Mouse (Mus musculus): Measurements from ENCODE around the gene Trmt2b. TPM values are rescaled to one million over a fixed set of nuclear protein-coding genes. Genes with fewer than 3 reads are reported as not detected.
"Not testable (repeated sequence)": the region's sequence is repeated elsewhere in the genome, so short reads cannot be mapped to it uniquely, and the experiment has no call there.

Trmt2b gene
- 8.0 and 8.3 TPM in 2 replicates for polyA plus RNA-seq (2016; fragmentation: Nextera tagmentation; extraction: Ambion mirVana)

DNA sequence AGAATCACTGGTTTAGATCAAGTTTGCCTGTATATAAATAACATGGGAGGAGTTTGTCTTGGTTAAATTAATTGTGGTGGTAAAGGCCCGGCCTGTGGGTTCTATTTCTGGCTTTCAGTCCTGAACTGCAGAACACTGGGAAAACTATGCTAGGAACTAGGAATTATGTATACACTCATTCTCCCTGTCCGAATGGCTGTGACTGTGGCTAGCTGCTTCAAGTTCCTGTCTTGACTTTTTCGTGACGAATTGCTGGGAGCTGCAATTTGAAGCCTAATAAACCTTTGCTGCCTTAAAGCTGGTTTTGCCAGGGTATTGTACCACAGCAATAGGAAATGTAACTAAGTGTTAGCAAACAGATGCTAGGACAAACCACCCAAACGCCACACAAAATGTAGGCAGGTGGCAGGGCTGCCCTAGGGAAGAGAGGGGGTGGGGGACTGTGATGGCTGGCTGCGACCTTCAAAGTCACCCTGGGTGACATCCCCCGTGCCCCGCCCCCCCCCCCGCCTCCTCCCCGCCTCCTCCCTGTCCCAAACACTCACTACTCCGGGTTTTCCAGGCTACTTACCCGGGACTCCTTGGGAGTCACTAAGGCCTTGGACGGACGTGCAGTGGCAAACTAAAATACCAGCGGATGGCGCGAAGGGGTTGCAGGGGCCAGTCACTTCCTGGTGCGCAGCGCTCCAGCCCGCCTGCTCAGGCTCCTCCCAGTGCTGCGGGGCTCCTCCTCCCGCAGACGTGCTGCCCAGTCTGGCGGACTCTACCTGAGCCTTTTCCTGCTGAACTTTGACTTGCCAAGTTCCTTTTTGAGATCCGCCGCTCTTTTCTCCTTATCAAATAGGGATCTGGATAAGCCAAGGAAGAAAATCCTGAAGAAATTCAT lies at the start of gene Trmt2b:
Gene Trmt2b (minus strand): TSS at position 710 of the 886 bp plus-strand sequence.
- WGBS = 23% methylated on average over 26 of the region's 26 CpGs
- Histone ChIP-seq H3K36me3 (replicated peaks) (no peaks in the 10 kb centered on the region), H3K27ac (replicated peaks) (peak within 1 kb of the TSS; percentile 75), H3K9me3 (no peaks in the 10 kb centered on the region), H3K4me3 (peak within 1 kb of the TSS; percentile 55), H3K4me1 (peaks cover 9% of the 10 kb centered on the region), H3K27me3 (replicated peaks; ENCODE audit: low read depth, poor library complexity, severe bottlenecking) (peaks cover 32% of the 10 kb centered on the region)
- DNase-seq (ENCODE audit: low spot score) = peak; percentile 77

DNA sequence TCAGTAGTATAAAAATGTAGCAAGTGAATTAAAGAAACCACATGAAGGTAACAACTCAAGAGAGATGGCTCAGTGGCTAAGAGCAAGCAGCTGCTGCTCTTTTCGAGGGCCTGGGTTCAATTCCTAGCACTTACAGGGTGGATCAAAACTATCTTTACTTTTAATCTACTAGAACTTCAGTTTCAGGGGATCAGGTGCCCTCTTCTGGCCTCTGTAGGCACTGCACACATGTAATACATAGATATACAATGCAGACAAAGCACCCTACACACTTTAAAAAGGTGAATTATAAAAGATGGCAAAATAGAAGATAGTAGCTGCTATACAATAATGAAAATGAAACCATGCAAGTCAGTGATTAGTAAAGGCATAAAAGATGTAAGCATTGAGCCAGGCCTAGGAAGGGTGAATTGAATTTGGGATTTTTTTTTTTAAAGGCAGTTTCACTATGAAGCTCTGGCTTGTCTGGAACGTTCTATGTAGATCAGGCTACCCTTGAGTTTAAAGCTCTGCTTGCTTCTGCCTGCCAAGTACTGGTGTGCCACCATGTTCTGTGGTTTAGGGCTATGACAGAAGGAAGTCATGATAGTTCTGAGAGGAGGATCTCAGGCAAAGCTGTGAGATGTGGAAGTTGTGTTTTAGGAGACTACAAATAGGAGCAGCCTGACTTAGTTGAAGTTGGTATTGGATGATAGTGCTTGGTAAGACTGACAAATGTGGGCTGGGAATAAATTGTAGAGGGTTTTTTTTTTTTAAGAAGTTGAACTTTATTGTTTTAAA lies 42.6 kb upstream of the Trmt2b start:
- Histone ChIP-seq H3K4me1 (no peaks in the 10 kb centered on the region), H3K4me3 (no peak overlapping the region), H3K27me3 (replicated peaks; ENCODE audit: low read depth, poor library complexity, severe bottlenecking) (no peaks in the 10 kb centered on the region), H3K9me3 (no peaks in the 10 kb centered on the region), H3K36me3 (replicated peaks) (peaks cover 47% of the 10 kb centered on the region), H3K27ac (replicated peaks) (no peak overlapping the region)
- WGBS = 80% methylated on average over 2 of the region's 2 CpGs
- peak; percentile 20 for DNase-seq (ENCODE audit: low spot score)

DNA sequence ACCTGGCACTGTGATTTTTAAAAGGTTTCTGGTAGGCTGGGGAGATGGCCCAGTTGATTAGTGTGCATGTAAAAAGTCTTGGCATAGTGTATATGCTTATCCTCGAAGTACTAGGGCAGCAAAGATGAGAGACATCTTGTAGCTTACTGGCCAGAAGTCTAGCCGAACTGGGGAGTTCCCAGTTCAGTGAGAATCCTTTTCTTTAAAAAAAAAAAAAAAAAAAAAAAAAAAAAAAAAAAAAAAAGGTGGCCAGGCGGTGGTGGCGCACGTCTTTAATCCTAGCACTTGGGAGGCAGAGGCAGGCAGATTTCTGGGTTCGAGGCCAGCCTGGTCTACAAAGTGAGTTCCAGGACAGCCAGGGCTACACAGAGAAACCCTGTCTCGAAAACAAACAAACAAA lies 34.4 kb upstream of the Trmt2b start:
- peaks cover 42% of the 10 kb centered on the region for H3K36me3 ChIP-seq (replicated peaks)
- WGBS = 81% methylated on average over 7 of the region's 7 CpGs
- H3K27me3 ChIP-seq (replicated peaks; ENCODE audit: low read depth, poor library complexity, severe bottlenecking) = not testable (repeated sequence)

DNA sequence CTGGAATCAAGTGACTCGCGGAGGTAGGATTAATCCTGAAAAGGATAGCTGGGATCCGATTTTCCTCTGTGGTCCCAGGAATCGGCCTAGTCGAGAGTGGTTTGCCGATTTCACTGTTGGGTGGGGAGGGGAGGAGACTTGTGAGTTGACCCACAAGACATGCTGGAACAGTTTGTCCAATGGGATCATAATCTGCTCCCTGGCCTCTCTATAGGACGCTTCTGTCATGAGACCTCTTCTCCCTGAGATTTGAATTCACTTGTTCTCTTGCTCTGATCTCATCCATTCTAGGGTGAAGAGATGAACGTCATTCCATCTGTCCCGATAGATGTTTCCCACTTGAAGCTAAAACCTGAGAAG lies 31.5 kb upstream of the Trmt2b start:
- no peaks in the 10 kb centered on the region for H3K4me1 ChIP-seq
- DNase-seq (ENCODE audit: low spot score) = no peak
- peaks cover 29% of the 10 kb centered on the region for H3K36me3 ChIP-seq (replicated peaks)
- H3K4me3 ChIP-seq = peak overlapping the region; percentile 56
- H3K27me3 ChIP-seq (replicated peaks; ENCODE audit: low read depth, poor library complexity, severe bottlenecking) = peaks cover 24% of the 10 kb centered on the region
- no peaks in the 10 kb centered on the region for H3K9me3 ChIP-seq
- peak overlapping the region; percentile 82 for H3K27ac ChIP-seq (replicated peaks)
- WGBS = 22% methylated on average over 9 of the region's 9 CpGs

More for the DNA sequence above, 34.4 kb upstream of the Trmt2b start:
- not testable (repeated sequence) for H3K9me3 ChIP-seq; H3K4me3 ChIP-seq; DNase-seq (ENCODE audit: low spot score); H3K27ac ChIP-seq (replicated peaks); H3K4me1 ChIP-seq

DNA sequence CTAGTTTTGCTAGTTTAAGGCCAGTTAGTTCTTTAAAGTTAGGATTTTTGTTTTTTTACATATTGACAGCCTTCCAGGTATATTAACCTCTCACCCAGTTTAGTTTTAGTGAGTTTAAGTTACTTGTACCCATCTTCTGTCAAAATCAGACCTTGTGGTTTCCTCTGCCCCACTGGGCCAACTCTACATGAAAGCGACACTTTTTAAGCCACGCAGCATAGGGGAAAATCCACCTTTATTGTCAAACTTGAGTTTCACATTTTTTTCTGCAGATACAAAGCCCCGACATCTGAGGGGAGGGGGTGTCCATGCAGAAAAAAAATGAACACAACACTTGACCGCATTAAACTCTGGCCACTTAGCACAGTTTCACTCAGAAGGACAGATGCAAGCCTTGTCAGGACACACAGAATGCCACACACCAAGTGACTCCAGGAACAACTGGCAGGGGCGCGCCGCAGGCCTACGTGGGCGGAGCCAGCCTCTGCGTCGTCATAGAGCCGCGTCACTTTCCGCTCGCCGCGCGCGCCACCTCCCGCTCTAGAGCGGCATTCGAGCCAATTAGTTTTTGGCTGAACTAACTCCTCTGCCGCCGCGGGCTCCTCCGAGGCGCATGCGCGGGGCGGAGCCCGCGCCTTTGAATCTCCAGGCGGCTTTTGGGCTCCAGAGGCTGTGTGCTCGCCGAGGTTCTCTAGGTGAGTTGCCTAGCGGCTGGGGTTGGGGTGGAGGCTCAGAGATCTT lies 30.9 kb upstream of the Trmt2b start, which contains the start of gene Cenpi:
Gene Cenpi (plus strand): TSS at position 551 of the 741 bp plus-strand sequence.
- Histone ChIP-seq H3K36me3 (replicated peaks) (peaks cover 26% of the 10 kb centered on the region), H3K4me1 (no peaks in the 10 kb centered on the region), H3K9me3 (no peaks in the 10 kb centered on the region), H3K27ac (replicated peaks) (peak within 1 kb of the TSS; percentile 82), H3K4me3 (peak within 1 kb of the TSS; percentile 56), H3K27me3 (replicated peaks; ENCODE audit: low read depth, poor library complexity, severe bottlenecking) (peaks cover 26% of the 10 kb centered on the region)
- DNase-seq (ENCODE audit: low spot score) = peak; percentile 90
- 18% methylated on average over 36 of the region's 36 CpGs for WGBS

DNA sequence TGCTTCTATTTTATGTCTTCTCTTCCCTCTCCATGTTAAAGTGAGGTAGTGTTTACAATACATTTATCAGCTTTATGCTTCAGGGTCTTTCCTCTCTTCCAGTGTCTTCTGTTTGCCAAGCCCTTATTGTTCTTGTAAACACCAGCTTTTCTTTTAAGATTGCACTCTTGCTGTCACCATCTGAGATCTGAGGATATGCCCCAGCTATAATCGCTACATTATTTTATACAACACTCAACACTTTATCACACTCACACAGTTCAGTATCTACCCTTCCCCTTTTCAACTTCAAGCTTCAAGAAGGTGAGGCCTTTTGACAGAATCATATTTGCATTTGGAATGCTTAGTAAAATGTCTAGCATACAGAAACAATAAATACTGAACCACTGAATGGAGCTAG lies 26.5 kb upstream of the Trmt2b start:
- H3K9me3 ChIP-seq = no peaks in the 10 kb centered on the region
- H3K27me3 ChIP-seq (replicated peaks; ENCODE audit: low read depth, poor library complexity, severe bottlenecking) = peaks cover 61% of the 10 kb centered on the region
- 85% methylated on average over 1 of the region's 1 CpGs for WGBS
- no peak overlapping the region for H3K4me3 ChIP-seq
- DNase-seq (ENCODE audit: low spot score) = no peak
- no peak overlapping the region for H3K27ac ChIP-seq (replicated peaks)
- no peaks in the 10 kb centered on the region for H3K36me3 ChIP-seq (replicated peaks)
- no peaks in the 10 kb centered on the region for H3K4me1 ChIP-seq

DNA sequence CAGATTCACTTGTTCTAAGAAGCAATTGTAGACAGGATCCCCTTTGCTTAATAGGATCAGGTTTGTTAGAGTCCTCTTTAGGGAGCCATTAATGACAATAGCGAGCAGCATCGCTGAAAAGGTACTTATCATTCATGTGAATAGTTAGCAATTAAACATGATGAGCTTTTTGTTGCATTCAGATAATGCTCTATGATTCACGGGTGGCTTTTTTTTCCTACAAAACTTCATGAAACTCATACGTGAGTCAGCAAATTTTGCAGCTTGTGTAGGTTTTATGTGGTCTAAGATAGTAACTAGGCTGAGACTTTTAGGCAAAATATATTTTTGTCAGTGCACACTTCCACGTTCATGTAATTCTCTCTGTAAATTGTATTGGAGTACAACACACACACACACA lies 23.4 kb upstream of the Trmt2b start:
- Histone ChIP-seq H3K36me3 (replicated peaks) (no peaks in the 10 kb centered on the region), H3K4me1 (peaks cover 12% of the 10 kb centered on the region), H3K27ac (replicated peaks) (no peak overlapping the region), H3K4me3 (no peak overlapping the region), H3K27me3 (replicated peaks; ENCODE audit: low read depth, poor library complexity, severe bottlenecking) (peaks cover 81% of the 10 kb centered on the region), H3K9me3 (no peaks in the 10 kb centered on the region)
- no peak for DNase-seq (ENCODE audit: low spot score)
- WGBS = 56% methylated on average over 5 of the region's 5 CpGs

DNA sequence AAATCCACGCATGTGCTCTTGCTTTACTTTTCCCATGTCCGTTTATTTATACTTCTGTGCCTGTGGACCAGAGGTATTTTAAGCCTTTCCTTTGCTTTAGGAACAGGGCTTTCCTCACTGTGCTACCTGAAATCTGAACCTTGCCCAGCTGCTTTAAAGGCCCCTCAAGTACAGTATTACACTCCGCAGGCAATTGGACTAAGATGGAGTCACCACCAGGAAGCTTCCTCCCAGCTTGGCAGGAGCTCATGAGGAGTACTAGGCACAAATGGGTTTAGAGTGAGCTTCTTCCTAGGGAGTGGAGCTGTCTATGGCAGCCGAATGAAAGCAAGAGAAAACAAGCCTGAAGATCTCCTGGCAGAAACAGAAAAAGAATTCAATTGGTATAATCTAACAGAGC lies 20.4 kb upstream of the Trmt2b start:
- no peak overlapping the region for H3K27ac ChIP-seq (replicated peaks)
- 31% methylated on average over 4 of the region's 4 CpGs for WGBS
- H3K4me1 ChIP-seq = peaks cover 12% of the 10 kb centered on the region
- H3K4me3 ChIP-seq = peak overlapping the region; percentile 58; the same call in 1 of the 2 replicates
- H3K27me3 ChIP-seq (replicated peaks; ENCODE audit: low read depth, poor library complexity, severe bottlenecking) = peaks cover 91% of the 10 kb centered on the region
- H3K36me3 ChIP-seq (replicated peaks) = no peaks in the 10 kb centered on the region
- DNase-seq (ENCODE audit: low spot score) = no peak
- no peaks in the 10 kb centered on the region for H3K9me3 ChIP-seq

DNA sequence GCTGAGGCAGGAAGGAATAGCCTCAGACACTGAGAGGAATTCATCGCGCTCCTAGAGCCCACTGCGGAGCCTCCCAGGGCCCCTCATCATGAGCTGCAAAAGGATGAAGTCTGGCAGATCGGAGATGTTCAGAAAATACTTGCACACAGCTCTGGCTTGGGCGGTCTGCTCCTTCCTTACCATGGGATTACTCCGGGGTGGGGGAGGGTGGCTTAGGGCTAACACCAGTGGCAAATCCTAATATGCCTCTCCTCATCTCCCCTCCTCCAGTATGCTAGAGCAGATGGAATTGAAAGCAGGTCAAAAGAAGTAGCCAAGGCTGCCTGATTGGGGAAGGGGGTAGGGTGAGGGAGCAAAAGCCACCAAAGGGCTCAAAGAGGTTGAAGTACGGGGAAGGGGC lies 20.0 kb upstream of the Trmt2b start:
- Histone ChIP-seq H3K9me3 (no peaks in the 10 kb centered on the region), H3K27ac (replicated peaks) (no peak overlapping the region), H3K4me3 (peak overlapping the region; percentile 58), H3K36me3 (replicated peaks) (no peaks in the 10 kb centered on the region), H3K27me3 (replicated peaks; ENCODE audit: low read depth, poor library complexity, severe bottlenecking) (peaks cover 91% of the 10 kb centered on the region), H3K4me1 (peaks cover 12% of the 10 kb centered on the region)
- 25% methylated on average over 7 of the region's 7 CpGs for WGBS
- DNase-seq (ENCODE audit: low spot score) = peak; percentile 19

DNA sequence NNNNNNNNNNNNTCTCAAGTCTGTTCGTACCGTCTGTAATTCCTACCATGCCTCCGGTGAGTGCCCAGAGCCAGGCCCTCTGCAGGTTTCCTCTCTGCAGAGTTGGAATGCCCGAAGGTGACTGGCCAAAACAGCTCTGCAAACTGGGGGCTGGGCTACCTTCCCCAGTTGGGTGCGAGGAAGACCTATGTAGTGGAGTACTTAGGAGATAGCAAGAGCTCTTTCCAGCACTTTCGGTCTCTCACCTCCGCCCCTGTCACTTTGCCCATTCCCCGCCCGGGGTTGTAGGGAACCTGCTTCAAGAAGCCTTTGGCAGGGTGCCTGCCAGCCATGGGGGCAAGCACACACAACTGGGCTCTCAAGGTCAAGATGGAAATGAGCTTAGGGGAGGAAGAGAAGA lies 19.5 kb upstream of the Trmt2b start:
- H3K36me3 ChIP-seq (replicated peaks) = no peaks in the 10 kb centered on the region
- H3K4me1 ChIP-seq = peaks cover 12% of the 10 kb centered on the region
- 21% methylated on average over 9 of the region's 9 CpGs for WGBS
- no peaks in the 10 kb centered on the region for H3K9me3 ChIP-seq
- peak; percentile 19 for DNase-seq (ENCODE audit: low spot score)
- peak overlapping the region; percentile 58 for H3K4me3 ChIP-seq
- no peak overlapping the region for H3K27ac ChIP-seq (replicated peaks)
- peaks cover 91% of the 10 kb centered on the region for H3K27me3 ChIP-seq (replicated peaks; ENCODE audit: low read depth, poor library complexity, severe bottlenecking)

DNA sequence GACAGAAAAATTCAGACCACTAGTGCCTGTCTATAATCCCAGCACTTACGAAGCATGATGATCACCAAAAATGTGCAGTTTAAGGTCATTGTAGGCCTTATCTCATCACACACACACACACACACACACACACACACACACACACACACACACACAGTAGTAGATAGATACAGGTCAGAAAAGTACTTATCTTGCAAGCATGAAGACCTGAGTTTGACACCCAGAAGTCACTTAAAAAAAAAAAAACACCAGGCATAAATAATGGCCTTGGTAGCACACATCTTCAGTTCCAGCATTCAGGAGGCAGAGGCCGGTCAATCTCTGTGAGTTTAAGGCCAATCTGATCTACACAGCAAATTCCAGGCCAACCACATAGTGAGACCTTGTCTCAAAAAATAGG lies 10.5 kb upstream of the Trmt2b start:
- no peak overlapping the region for H3K4me3 ChIP-seq
- no peak for DNase-seq (ENCODE audit: low spot score)
- no peak overlapping the region for H3K27ac ChIP-seq (replicated peaks)
- peaks cover 45% of the 10 kb centered on the region for H3K27me3 ChIP-seq (replicated peaks; ENCODE audit: low read depth, poor library complexity, severe bottlenecking)
- H3K9me3 ChIP-seq = no peaks in the 10 kb centered on the region
- H3K4me1 ChIP-seq = no peaks in the 10 kb centered on the region
- H3K36me3 ChIP-seq (replicated peaks) = no peaks in the 10 kb centered on the region
- 96% methylated on average over 2 of the region's 2 CpGs for WGBS

DNA sequence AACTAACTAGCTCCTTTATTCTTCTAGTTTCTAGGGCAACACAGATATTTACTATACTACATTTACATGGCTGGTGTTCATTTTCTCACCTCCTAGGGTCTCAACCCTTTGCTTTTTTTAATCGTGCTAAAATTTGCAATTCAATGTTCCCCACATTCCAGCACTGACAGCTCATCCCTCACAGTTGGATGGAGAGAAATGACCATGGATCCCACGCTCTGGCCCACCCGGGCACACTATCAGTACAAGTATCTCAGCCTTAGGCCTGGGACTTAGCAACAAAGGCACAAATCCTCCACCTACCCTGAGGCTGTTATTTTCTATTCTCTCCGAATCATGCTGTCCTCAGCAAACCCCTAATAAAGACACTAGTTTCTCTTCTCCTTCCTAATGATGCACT lies 9.0 kb upstream of the Trmt2b start:
- Histone ChIP-seq H3K4me3 (no peak overlapping the region), H3K9me3 (no peaks in the 10 kb centered on the region)
- WGBS = 65% methylated on average over 4 of the region's 4 CpGs

More for the DNA sequence above, 9.0 kb upstream of the Trmt2b start:
- no peaks in the 10 kb centered on the region for H3K4me1 ChIP-seq
- DNase-seq (ENCODE audit: low spot score) = no peak
- no peaks in the 10 kb centered on the region for H3K36me3 ChIP-seq (replicated peaks)
- H3K27me3 ChIP-seq (replicated peaks; ENCODE audit: low read depth, poor library complexity, severe bottlenecking) = peaks cover 30% of the 10 kb centered on the region
- H3K27ac ChIP-seq (replicated peaks) = no peak overlapping the region
